Mouse (Mus musculus) cerebellum, adult 2 months (tissue): ENCODE data around the gene Dlk1.

Source experiments
- CTCF ChIP-seq: fragments of 200-500 bp; IDR thresholded peaks from 2 replicates; pipeline ENCODE4 v1.5.1; 2011; ENCODE audit warnings: low read depth, mild to moderate bottlenecking, control low read depth, low read length, moderate library complexity, borderline replicate concordance; ENCODE audit not compliant: insufficient read depth
- POLR2A ChIP-seq: fragments of 200-500 bp; IDR thresholded peaks from 2 replicates; pipeline ENCODE4 v1.6.1; 2011; ENCODE audit warnings: low read length, control low read depth, borderline replicate concordance; ENCODE audit not compliant: insufficient read depth

GRCm38 (mm10) chr12:109416681-109417080 is 35.9 kb upstream of the Dlk1 start:
- TF ChIP-seq POLR2A (no peak), CTCF (no peak)
